Mouse (Mus musculus): ENCODE measurements around the gene Snx10. TPM values are rescaled to one million over a fixed set of nuclear protein-coding genes. Genes with fewer than 3 reads are reported as not detected.

Snx10 gene
- 18.7 TPM for polyA plus RNA-seq (2017; shearing (Covaris generic))

DNA sequence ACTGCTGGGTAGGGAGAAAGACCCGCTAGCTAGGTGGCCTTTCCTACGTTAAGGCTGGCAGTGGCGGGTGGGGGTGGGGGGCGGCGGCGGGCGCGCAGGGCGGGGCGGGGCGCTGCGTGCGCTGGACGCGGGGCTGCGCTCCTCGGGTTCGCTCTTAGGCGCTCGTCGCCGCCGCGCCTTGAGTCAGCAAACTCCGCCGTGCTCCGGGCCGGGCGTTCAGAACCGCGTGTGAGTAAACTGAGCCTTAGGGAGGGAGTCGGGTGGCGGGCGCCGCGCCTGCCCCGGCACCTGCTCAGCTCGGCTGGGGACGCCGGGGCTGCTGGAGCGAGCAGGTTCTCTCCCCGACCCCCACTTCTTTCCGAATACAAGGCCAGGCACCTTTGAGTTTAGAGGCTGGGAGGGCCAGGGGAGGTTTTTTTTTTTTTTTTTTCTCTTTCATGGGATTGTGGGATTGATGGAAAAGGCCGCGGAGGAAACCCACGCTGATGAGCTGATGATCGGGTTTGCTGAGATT lies at the start of gene Snx10:
Snx10 (plus strand) TSS at position 95 of the 514 bp plus-strand sequence.

Other genes starting within 250 kb of the Snx10 start
- 0.15 TPM for gene Nfe2l3, start 91.2 kb upstream of the Snx10 start, polyA plus RNA-seq (2017; shearing (Covaris generic))
- gene Hnrnpa2b1, start 54.0 kb upstream of the Snx10 start, polyA plus RNA-seq (2017; shearing (Covaris generic)) = 1,434 TPM
- gene Cbx3, start 53.5 kb upstream of the Snx10 start, polyA plus RNA-seq (2017; shearing (Covaris generic)) = 56.1 TPM

Measured in effector memory CD4-positive, alpha-beta T cell, adult 5 months (primary cell).